Mouse (Mus musculus): ENCODE data around the gene Gm5244. TPM values are rescaled to one million over a fixed set of nuclear protein-coding genes. Genes with fewer than 3 reads are reported as not detected.

Gene Gm5244
- polyA plus RNA-seq (2012; rRNA removed), result not detected in 2 replicates

GRCm38 (mm10) chr19:12846382-12846781 is at the start of gene Gm5244:
TSS of gene Gm5244 (plus strand) at chr19:12846682.

GRCm38 (mm10) chr19:12856983-12857382 is 10.5 kb downstream of the Gm5244 start, which contains the start of gene Olfr1444:
TSS of gene Olfr1444 (plus strand) at chr19:12857283.

GRCm38 (mm10) chr19:12883555-12883954 is 37.1 kb downstream of the Gm5244 start, which contains the start of gene Olfr1445:
TSS of gene Olfr1445 (plus strand) at chr19:12883855.

GRCm38 (mm10) chr19:12893424-12893823 is 46.9 kb downstream of the Gm5244 start, which contains the start of gene Olfr1446:
TSS of gene Olfr1446 (minus strand) at chr19:12893524.

Other genes with a start within 250 kb of the Gm5244 start
- 1.4 and 2.0 TPM in 2 replicates for gene Gm4952, start 246.7 kb upstream of the Gm5244 start, polyA plus RNA-seq (2012; rRNA removed)
- 0.16 and 0.18 TPM in 2 replicates for gene Glyat, start 213.4 kb upstream of the Gm5244 start, polyA plus RNA-seq (2012; rRNA removed)
- gene Olfr1442, start 176.2 kb upstream of the Gm5244 start, polyA plus RNA-seq (2012; rRNA removed), result not detected in 2 replicates
- not detected in 2 replicates for gene Olfr1443, start 168.6 kb upstream of the Gm5244 start, polyA plus RNA-seq (2012; rRNA removed)
- 1.8 and 2.5 TPM in 2 replicates for gene Keg1, start 150.9 kb upstream of the Gm5244 start, polyA plus RNA-seq (2012; rRNA removed)
- gene Cntf, start 81.0 kb upstream of the Gm5244 start, polyA plus RNA-seq (2012; rRNA removed), result 1.8 and 2.0 TPM in 2 replicates
- 14.2 and 16.3 TPM in 2 replicates for gene Zfp91, start 50.6 kb upstream of the Gm5244 start, polyA plus RNA-seq (2012; rRNA removed)
- 1.1 and 1.9 TPM in 2 replicates for gene Lpxn, start 50.5 kb upstream of the Gm5244 start, polyA plus RNA-seq (2012; rRNA removed)
- gene Olfr1444, start 10.6 kb downstream of the Gm5244 start, polyA plus RNA-seq (2012; rRNA removed), result not detected in 2 replicates
- not detected in 2 replicates for gene Olfr1445, start 37.2 kb downstream of the Gm5244 start, polyA plus RNA-seq (2012; rRNA removed)
- gene Olfr1446, start 46.8 kb downstream of the Gm5244 start, polyA plus RNA-seq (2012; rRNA removed), result not detected in 2 replicates
- not detected in 2 replicates for gene Olfr1447, start 57.1 kb downstream of the Gm5244 start, polyA plus RNA-seq (2012; rRNA removed)
- gene Olfr1448, start 77.7 kb downstream of the Gm5244 start, polyA plus RNA-seq (2012; rRNA removed), result not detected in 2 replicates
- gene Olfr1449, start 84.2 kb downstream of the Gm5244 start, polyA plus RNA-seq (2012; rRNA removed), result not detected in 2 replicates
- gene Olfr1450, start 103.6 kb downstream of the Gm5244 start, polyA plus RNA-seq (2012; rRNA removed), result not detected in 2 replicates
- gene Olfr1451, start 148.3 kb downstream of the Gm5244 start, polyA plus RNA-seq (2012; rRNA removed), result not detected in 2 replicates
- not detected in 2 replicates for gene Olfr1453, start 181.6 kb downstream of the Gm5244 start, polyA plus RNA-seq (2012; rRNA removed)
- not detected in 2 replicates for gene Olfr1454, start 213.9 kb downstream of the Gm5244 start, polyA plus RNA-seq (2012; rRNA removed)